Mouse (Mus musculus) thymus, adult 2 months (tissue): Measurements from ENCODE around the gene Wars. TPM values are rescaled to one million over a fixed set of nuclear protein-coding genes. Genes with fewer than 3 reads are reported as not detected.

Source experiments
- DNase-seq: peaks from one replicate; pipeline ENCODE4 v3.0.0; 2021
- H3K27ac ChIP-seq: fragments of 200-500 bp; 2 replicates; pipeline ENCODE4 v1.5.1; 2012; ENCODE audit warnings: low read length, control low read depth; ENCODE audit not compliant: control insufficient read depth, insufficient read depth
- H3K27me3 ChIP-seq: fragments of 200-500 bp; 2 replicates; pipeline ENCODE4 v1.6.1; 2012; ENCODE audit warnings: mild to moderate bottlenecking, low read length, moderate library complexity, mixed read lengths; ENCODE audit not compliant: control insufficient read depth, insufficient read depth
- H3K36me3 ChIP-seq: fragments of 200-500 bp; 2 replicates; pipeline ENCODE4 v1.6.1; 2012; ENCODE audit warnings: mild to moderate bottlenecking, low read length, moderate library complexity; ENCODE audit not compliant: control insufficient read depth, insufficient read depth
- H3K4me1 ChIP-seq: fragments of 200-500 bp; replicated peaks from 2 replicates; pipeline ENCODE4 v1.6.1; 2012; ENCODE audit warnings: low read length; ENCODE audit not compliant: control insufficient read depth, insufficient read depth
- H3K4me3 ChIP-seq: fragments of 200-500 bp; 2 replicates; pipeline ENCODE4 v1.5.1; 2012; ENCODE audit warnings: mild to moderate bottlenecking, low read length, control low read depth, moderate library complexity; ENCODE audit not compliant: control insufficient read depth, insufficient read depth
- CTCF ChIP-seq: fragments of 200-500 bp; IDR thresholded peaks from 2 replicates; pipeline ENCODE4 v1.5.1; 2012; ENCODE audit warnings: mild to moderate bottlenecking, control low read depth, low read length, moderate library complexity, borderline replicate concordance; ENCODE audit not compliant: control insufficient read depth, poor library complexity, insufficient read depth; ENCODE audit errors: extremely low read depth
- POLR2A ChIP-seq: fragments of 200-500 bp; IDR thresholded peaks from 2 replicates; pipeline ENCODE4 v1.6.1; 2012; ENCODE audit warnings: mild to moderate bottlenecking, low read length, control low read depth, moderate library complexity; ENCODE audit not compliant: control insufficient read depth, poor library complexity, insufficient read depth; ENCODE audit errors: extremely low read depth
- WGBS: fragments of 180-500 bp; shearing (Covaris S2); methylation state at CpG from one replicate; pipeline ENCODE4 v1.1.7; 2018; 5-methylcytosine and 5-hydroxymethylcytosine counted together
- polyA plus RNA-seq: library from polyadenylated mRNA; depleted of rRNA; stranded (reverse); fragments of >200 nt; gene quantifications from 2 replicates; pipeline ENCODE4 v1.2.3, GENCODE M21; 2012

The Wars gene
- polyA plus RNA-seq, 1 experiment, result 71.3 TPM

DNA sequence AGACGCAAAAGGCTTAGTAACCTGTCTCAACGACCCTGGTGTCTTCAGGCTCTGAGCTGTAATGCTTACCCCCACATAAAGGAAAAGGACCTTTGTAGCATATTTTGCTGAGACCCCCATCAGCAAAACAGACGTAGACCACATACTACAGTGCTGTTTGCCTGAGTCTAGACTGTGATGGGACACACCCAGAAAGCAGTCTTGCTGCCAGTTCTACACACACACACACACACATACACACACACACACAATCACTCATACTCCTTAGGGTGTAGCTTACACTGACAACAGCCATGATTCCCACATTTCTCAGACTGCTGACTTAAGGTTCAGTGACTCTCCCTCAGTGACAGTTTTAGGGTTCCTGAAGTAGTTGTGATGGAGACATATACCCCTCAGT lies 12.8 kb downstream of the Wars start:
- DNase-seq, result no peak
- peaks cover 3% of the 10 kb centered on the region; the same call in 1 of the 2 replicates for H3K36me3 ChIP-seq
- no peak for TF ChIP-seq CTCF
- no peak for TF ChIP-seq POLR2A
- no peak overlapping the region for H3K4me3 ChIP-seq
- 89% methylated on average over 3 of the region's 3 CpGs for WGBS
- no peaks in the 10 kb centered on the region for H3K4me1 ChIP-seq
- no peaks in the 10 kb centered on the region for H3K27me3 ChIP-seq
- H3K27ac ChIP-seq, result no peak overlapping the region

DNA sequence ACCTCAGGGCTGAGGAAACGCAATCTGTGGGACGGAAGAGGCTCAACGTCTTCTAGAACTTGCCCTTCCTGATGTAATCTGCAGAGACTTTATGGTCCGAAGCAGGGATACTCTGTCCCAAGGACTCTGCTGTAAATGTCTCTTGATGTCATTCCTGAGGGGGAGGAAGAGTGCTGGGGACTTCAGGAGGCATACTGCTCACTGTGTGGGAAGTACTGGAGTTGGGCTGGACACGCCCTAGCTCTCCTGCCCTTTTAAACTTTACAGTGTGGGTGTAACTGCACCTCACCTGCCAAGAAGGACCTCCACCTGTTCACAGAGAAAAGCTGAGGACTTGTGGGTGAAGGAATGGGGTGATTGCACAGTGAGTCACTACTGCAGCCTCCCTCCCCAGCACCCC lies 13.4 kb downstream of the Wars start:
- no peak for DNase-seq
- H3K27ac ChIP-seq, result no peak overlapping the region

DNA sequence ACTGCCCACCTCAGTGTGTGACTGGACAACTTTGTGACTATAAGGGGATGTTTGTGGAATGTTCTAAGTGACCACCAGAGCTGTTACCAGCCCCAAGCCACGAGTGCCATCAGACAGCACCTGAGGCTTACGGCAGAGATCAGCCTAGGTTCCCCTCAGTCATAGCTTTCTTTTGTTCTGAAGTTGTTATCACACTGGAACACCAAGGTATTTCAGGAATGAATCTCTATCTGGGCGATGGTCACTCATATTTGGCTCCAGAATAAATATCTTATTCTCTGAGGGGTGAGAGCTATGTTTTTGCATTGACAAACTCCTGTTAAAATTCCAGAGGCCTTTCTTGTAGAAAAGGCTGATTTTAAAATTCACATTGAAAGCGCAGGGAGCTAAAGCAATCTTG lies 14.8 kb downstream of the Wars start:
- H3K4me3 ChIP-seq, result no peak overlapping the region
- WGBS, result 92% methylated on average over 4 of the region's 4 CpGs
- H3K27ac ChIP-seq, result no peak overlapping the region
- H3K36me3 ChIP-seq, result no peaks in the 10 kb centered on the region; the same call in 1 of the 2 replicates
- H3K27me3 ChIP-seq, result no peaks in the 10 kb centered on the region
- no peak for DNase-seq
- H3K4me1 ChIP-seq, result no peaks in the 10 kb centered on the region
- no peak for TF ChIP-seq CTCF
- TF ChIP-seq POLR2A, result no peak

More for the DNA sequence above, 13.4 kb downstream of the Wars start:
- no peaks in the 10 kb centered on the region for H3K4me1 ChIP-seq
- peaks cover 3% of the 10 kb centered on the region; the same call in 1 of the 2 replicates for H3K36me3 ChIP-seq
- WGBS, result 95% methylated on average over 5 of the region's 5 CpGs
- H3K27me3 ChIP-seq, result no peaks in the 10 kb centered on the region
- H3K4me3 ChIP-seq, result no peak overlapping the region
- TF ChIP-seq POLR2A (no peak), CTCF (no peak)

- Histone ChIP-seq H3K27me3 (no peaks in the 10 kb centered on the region), H3K4me1 (no peaks in the 10 kb centered on the region), H3K27ac (no peak overlapping the region), H3K36me3 (peaks cover 4% of the 10 kb centered on the region; the same call in 1 of the 2 replicates), H3K4me3 (no peak overlapping the region)
- TF ChIP-seq CTCF (no peak), POLR2A (no peak)
- WGBS, result 92% methylated on average over 5 of the region's 5 CpGs
- DNase-seq, result no peak
Measured at GRCm38 (mm10) chr12:108873122-108873521, 20.9 kb downstream of the Wars start.

GRCm38 (mm10) chr12:108869575-108869974 lies 24.4 kb downstream of the Wars start:
- no peak overlapping the region for H3K4me3 ChIP-seq
- H3K36me3 ChIP-seq, result peaks cover 4% of the 10 kb centered on the region; the same call in 1 of the 2 replicates
- 92% methylated on average over 2 of the region's 2 CpGs for WGBS
- TF ChIP-seq CTCF, result no peak
- no peak for TF ChIP-seq POLR2A
- H3K27me3 ChIP-seq, result no peaks in the 10 kb centered on the region
- peak; percentile 13 for DNase-seq
- no peaks in the 10 kb centered on the region for H3K4me1 ChIP-seq
- H3K27ac ChIP-seq, result no peak overlapping the region

- no peak overlapping the region for H3K27ac ChIP-seq
- H3K36me3 ChIP-seq, result peaks cover 4% of the 10 kb centered on the region; the same call in 1 of the 2 replicates
- no peak overlapping the region for H3K4me3 ChIP-seq
- H3K27me3 ChIP-seq, result no peaks in the 10 kb centered on the region
- WGBS, result 95% methylated on average over 6 of the region's 6 CpGs
- TF ChIP-seq POLR2A, result no peak
- TF ChIP-seq CTCF, result no peak
- no peaks in the 10 kb centered on the region for H3K4me1 ChIP-seq
- DNase-seq, result no peak
Measured at GRCm38 (mm10) chr12:108865007-108865494, 28.9 kb downstream of the Wars start.

GRCm38 (mm10) chr12:108858486-108858885 lies 35.5 kb downstream of the Wars start:
- TF ChIP-seq CTCF (no peak), POLR2A (no peak)
- 93% methylated on average over 5 of the region's 5 CpGs for WGBS
- Histone ChIP-seq H3K27me3 (no peaks in the 10 kb centered on the region), H3K36me3 (no peaks in the 10 kb centered on the region), H3K4me1 (no peaks in the 10 kb centered on the region), H3K27ac (no peak overlapping the region), H3K4me3 (no peak overlapping the region)
- DNase-seq, result no peak
